Mouse (Mus musculus): Measurements from ENCODE around the gene Gfer. TPM values are rescaled to one million over a fixed set of nuclear protein-coding genes. Genes with fewer than 3 reads are reported as not detected.

Gene Gfer
- polyA plus RNA-seq, 1 experiment = 21.5 TPM

DNA sequence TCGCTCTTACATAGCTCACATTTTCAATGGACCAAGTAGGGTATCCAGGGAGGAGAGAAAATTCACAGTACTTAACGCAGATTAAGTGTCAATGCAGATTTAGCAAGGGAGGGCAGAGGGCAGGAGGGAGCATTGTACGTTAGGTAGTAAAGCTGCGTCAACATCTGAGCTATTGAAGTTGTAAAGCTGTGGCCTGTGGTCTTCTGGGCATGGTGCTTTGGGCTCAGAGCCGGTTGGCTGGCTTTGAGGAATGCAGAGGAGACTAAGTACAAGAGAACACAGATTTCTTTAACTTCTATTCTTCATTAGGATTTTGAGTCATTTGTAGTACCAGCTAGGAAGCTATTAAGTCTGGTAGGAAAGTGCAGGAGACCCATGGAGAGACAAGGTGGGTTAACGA is 19.6 kb upstream of the Gfer start:
- Histone ChIP-seq H3K4me3 (ENCODE audit: insufficient read depth, low read length) (no peak overlapping the region), H3K27ac (ENCODE audit: insufficient read depth, low read length) (no peak overlapping the region), H3K4me1 (ENCODE audit: control insufficient read depth, insufficient read depth, low read length) (no peaks in the 10 kb centered on the region)
- no peak for TF ChIP-seq POLR2A (IDR thresholded peaks at IDR 0.05; ENCODE audit: extremely low read depth, insufficient read depth, low read length)
- no peak for TF ChIP-seq CTCF (IDR thresholded peaks at IDR 0.05; ENCODE audit: extremely low read depth, insufficient read depth, low read length)

DNA sequence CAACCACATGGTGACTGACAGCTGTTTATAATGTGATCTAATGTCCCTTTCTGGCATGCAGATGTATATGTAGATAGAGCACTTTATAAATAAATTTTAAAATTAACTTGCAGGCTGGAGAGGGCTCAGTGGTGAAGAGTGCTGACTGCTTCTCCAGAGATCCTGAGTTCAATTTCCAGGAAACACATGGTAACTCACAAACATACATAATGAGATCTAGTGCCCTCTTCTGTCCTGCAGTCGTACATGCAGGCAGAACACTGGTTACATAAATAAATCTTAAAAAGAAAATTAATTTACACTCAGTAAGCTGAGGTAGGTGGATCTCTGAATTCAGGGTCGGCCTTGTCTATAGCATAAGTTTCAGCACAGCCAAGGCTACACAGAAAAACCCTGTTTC is 12.7 kb upstream of the Gfer start:
- Histone ChIP-seq H3K27ac (ENCODE audit: insufficient read depth, low read length) (no peak overlapping the region), H3K4me1 (ENCODE audit: control insufficient read depth, insufficient read depth, low read length) (peaks cover 2% of the 10 kb centered on the region; the same call in 1 of the 2 replicates), H3K4me3 (ENCODE audit: insufficient read depth, low read length) (no peak overlapping the region)
- TF ChIP-seq POLR2A (IDR thresholded peaks at IDR 0.05; ENCODE audit: extremely low read depth, insufficient read depth, low read length) (no peak), CTCF (IDR thresholded peaks at IDR 0.05; ENCODE audit: extremely low read depth, insufficient read depth, low read length) (no peak)

DNA sequence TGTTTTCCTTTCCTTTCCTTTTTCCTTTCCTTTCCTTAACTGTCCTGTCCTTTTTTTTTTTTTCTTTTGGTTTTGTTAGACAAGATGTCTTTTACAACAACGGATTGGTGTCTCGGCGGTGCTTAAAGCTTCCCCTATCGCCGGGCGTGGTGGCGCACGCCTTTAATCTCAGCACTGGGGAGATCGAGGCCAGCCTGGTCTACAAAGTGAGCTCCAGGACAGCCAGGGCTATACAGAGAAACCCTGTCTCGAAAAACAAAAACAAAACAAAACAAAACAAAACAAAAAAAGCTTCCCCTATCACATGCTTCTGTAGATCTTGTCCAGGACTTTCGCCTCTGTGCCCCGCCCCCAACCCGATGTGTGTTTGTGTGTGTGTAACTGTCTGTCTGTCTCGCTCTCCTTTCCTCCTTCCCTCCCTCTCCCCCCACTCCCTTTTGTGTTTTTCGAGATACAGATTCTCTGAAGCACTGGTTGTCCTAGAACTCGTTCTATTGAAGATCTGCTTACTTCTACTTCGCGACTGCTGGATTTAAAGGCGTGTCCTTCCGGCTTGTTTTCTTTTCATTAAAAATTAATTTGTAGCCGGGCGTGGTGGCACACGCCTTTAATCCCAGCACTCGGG is 12.0 kb upstream of the Gfer start:
- H3K4me3 ChIP-seq (ENCODE audit: insufficient read depth, low read length) = peak overlapping the region; percentile 66
- H3K4me1 ChIP-seq (ENCODE audit: control insufficient read depth, insufficient read depth, low read length) = peaks cover 2% of the 10 kb centered on the region; the same call in 1 of the 2 replicates
- no peak for TF ChIP-seq CTCF (IDR thresholded peaks at IDR 0.05; ENCODE audit: extremely low read depth, insufficient read depth, low read length)
- TF ChIP-seq POLR2A (IDR thresholded peaks at IDR 0.05; ENCODE audit: extremely low read depth, insufficient read depth, low read length) = no peak
- no peak overlapping the region for H3K27ac ChIP-seq (ENCODE audit: insufficient read depth, low read length)

DNA sequence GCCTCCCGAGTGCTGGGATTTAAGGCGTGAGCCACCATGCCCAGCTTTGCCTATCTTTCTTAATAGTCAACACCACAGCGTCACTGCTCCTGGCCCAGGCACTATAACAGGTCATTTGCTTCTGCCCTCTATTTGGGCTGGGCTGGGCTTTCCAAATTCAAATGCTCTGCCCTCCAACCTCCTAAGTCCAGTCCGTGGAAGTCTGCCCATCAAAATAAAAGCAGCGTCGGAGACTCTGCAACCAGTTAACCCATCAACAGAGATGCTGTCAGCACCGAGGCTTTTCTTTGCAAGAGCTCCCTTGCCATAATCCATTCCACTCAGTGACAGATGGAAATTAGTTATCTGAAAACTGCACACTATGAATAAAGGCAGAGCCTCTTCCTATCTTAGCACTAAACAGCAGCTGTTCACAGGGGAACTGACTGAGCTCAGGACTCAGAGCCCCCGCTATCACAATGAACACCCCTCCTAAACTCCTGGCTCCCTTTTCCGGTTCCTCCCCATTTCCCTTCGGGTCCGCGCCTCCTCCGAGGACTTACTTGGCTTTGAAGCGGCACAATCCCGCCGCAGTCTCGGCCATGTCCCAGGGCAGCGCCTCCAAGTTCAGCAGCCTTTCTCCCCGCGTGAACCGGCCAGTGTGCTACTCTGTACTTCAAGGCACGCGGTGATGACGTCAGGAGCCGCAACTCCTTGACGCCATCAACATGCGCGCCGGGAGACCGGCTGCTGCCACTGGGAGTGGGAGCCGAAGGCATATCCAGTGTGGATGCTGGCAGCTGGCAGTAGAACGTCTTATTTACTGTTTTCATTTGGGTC is 11.2 kb upstream of the Gfer start, which contains the start of gene Tbl3:
Gene Tbl3 (minus strand): TSS at position 679 of the 819 bp plus-strand sequence.
- Histone ChIP-seq H3K4me1 (ENCODE audit: control insufficient read depth, insufficient read depth, low read length) (peaks cover 2% of the 10 kb centered on the region; the same call in 1 of the 2 replicates), H3K27ac (ENCODE audit: insufficient read depth, low read length) (no peak within 1 kb of the TSS), H3K4me3 (ENCODE audit: insufficient read depth, low read length) (peak within 1 kb of the TSS; percentile 66)
- peak; percentile 95 for TF ChIP-seq POLR2A (IDR thresholded peaks at IDR 0.05; ENCODE audit: extremely low read depth, insufficient read depth, low read length)
- no peak for TF ChIP-seq CTCF (IDR thresholded peaks at IDR 0.05; ENCODE audit: extremely low read depth, insufficient read depth, low read length)

DNA sequence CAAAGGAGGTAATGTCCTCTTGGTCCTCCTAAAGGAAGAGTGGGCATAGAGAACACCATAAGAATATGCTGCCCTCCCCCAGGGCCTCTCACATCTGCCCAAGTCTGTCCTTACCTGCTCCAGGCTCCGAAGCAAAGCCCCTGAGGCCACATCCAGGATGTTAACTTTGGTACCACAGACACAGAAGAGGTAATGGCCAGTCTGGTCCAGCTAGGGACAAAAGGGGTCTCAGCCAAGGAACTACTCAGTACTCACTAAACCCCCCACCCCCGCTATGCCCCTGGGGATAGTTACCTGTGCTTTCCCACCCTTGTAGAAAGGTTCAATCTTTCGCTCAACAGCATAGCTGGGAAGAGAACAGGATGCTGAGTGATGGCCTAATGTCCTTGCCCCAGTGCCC is 9.9 kb upstream of the Gfer start:
- H3K27ac ChIP-seq (ENCODE audit: insufficient read depth, low read length) = no peak overlapping the region
- H3K4me1 ChIP-seq (ENCODE audit: control insufficient read depth, insufficient read depth, low read length) = peaks cover 2% of the 10 kb centered on the region; the same call in 1 of the 2 replicates
- H3K4me3 ChIP-seq (ENCODE audit: insufficient read depth, low read length) = no peak overlapping the region
- TF ChIP-seq CTCF (IDR thresholded peaks at IDR 0.05; ENCODE audit: extremely low read depth, insufficient read depth, low read length) = no peak
- TF ChIP-seq POLR2A (IDR thresholded peaks at IDR 0.05; ENCODE audit: extremely low read depth, insufficient read depth, low read length) = no peak

DNA sequence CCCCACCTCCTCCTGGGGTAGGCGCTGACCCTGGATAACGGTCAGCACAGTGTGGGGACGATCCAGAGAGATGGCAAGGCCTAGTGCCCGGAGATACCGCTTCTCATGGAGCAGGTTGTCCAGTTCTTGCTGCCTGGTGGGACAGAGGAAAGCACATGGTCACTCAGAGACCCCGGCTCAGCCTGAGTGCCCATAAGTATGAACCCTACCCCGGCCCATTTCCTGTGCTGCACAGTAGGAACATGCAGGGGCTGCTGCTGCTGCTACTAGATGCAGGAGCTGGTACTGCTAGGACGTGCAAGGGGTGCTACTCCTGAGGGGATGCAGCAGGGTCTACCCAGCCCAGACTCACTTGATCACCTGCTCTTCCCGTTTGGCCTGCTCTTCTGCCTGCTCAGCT is 5.3 kb upstream of the Gfer start:
- Histone ChIP-seq H3K27ac (ENCODE audit: insufficient read depth, low read length) (no peak overlapping the region), H3K4me1 (ENCODE audit: control insufficient read depth, insufficient read depth, low read length) (peaks cover 3% of the 10 kb centered on the region; the same call in 1 of the 2 replicates), H3K4me3 (ENCODE audit: insufficient read depth, low read length) (no peak overlapping the region)
- TF ChIP-seq CTCF (IDR thresholded peaks at IDR 0.05; ENCODE audit: extremely low read depth, insufficient read depth, low read length) = no peak
- TF ChIP-seq POLR2A (IDR thresholded peaks at IDR 0.05; ENCODE audit: extremely low read depth, insufficient read depth, low read length) = no peak

DNA sequence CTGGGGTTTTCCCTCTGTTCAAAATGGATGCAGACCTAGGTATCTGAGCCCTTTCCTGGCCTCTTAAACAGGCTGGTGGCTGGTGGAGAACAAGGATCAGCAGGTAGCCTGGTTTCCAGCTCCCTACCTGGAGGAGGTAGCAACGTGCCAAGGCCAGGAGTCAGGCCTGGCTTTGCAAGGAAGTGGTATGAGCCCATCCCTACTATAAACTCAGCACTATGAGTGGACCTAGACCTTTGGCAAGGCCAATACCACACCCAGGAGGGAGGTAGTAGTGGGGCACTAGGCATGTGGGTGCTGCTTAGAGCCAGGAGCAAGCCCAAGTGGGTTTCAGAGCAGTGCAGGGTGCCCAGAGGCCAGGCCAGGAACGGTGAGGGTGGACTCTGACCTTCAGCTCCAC is 3.5 kb upstream of the Gfer start:
- no peak for TF ChIP-seq CTCF (IDR thresholded peaks at IDR 0.05; ENCODE audit: extremely low read depth, insufficient read depth, low read length)
- no peak for TF ChIP-seq POLR2A (IDR thresholded peaks at IDR 0.05; ENCODE audit: extremely low read depth, insufficient read depth, low read length)
- peaks cover 3% of the 10 kb centered on the region; the same call in 1 of the 2 replicates for H3K4me1 ChIP-seq (ENCODE audit: control insufficient read depth, insufficient read depth, low read length)
- H3K27ac ChIP-seq (ENCODE audit: insufficient read depth, low read length) = no peak overlapping the region
- no peak overlapping the region for H3K4me3 ChIP-seq (ENCODE audit: insufficient read depth, low read length)

DNA sequence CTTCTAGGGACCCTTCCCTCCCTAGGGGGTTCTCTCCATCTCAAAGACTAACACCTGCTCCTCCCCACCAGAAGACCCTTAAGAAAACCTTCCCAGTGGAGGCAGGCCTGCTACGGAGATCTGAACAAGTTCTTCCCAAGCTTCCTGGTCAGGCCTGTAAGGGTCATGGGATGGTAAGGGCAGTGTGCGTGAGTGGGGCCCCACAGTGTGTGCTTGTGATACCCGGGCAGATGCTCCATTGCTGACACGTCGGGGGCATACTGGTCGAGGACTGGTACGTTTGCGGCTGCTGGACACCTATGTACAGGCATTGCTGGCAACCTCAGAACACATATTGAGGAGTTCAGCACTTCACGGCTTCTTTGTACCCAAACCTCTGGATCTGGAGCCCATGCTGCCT is 2.8 kb upstream of the Gfer start:
- TF ChIP-seq POLR2A (IDR thresholded peaks at IDR 0.05; ENCODE audit: extremely low read depth, insufficient read depth, low read length) (no peak), CTCF (IDR thresholded peaks at IDR 0.05; ENCODE audit: extremely low read depth, insufficient read depth, low read length) (no peak)
- H3K4me3 ChIP-seq (ENCODE audit: insufficient read depth, low read length) = no peak overlapping the region
- peaks cover 3% of the 10 kb centered on the region; the same call in 1 of the 2 replicates for H3K4me1 ChIP-seq (ENCODE audit: control insufficient read depth, insufficient read depth, low read length)
- H3K27ac ChIP-seq (ENCODE audit: insufficient read depth, low read length) = no peak overlapping the region

DNA sequence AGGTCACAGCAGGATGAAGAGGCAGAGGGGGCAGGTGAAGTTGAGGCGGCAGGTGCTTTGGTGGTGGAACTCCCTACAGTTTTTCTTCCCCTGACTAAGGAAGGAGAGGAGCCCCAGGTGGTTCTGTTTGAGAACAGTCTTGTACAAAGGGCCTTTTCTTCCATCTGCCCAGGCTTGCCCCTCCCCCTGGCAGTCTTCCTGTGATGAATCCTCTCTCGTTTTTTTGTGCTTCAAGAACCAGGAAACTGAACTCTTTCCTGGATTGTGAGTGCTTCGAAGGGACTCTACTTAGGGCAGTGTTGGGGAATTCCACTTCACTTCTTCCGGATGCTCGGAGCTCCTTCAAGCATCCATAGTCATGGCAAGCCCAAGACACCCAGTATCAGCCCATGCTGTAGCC is 2.0 kb upstream of the Gfer start:
- H3K4me3 ChIP-seq (ENCODE audit: insufficient read depth, low read length) = no peak overlapping the region
- no peak for TF ChIP-seq POLR2A (IDR thresholded peaks at IDR 0.05; ENCODE audit: extremely low read depth, insufficient read depth, low read length)
- TF ChIP-seq CTCF (IDR thresholded peaks at IDR 0.05; ENCODE audit: extremely low read depth, insufficient read depth, low read length) = no peak
- peaks cover 3% of the 10 kb centered on the region; the same call in 1 of the 2 replicates for H3K4me1 ChIP-seq (ENCODE audit: control insufficient read depth, insufficient read depth, low read length)
- no peak overlapping the region for H3K27ac ChIP-seq (ENCODE audit: insufficient read depth, low read length)

Data from cortical plate, adult 2 months (tissue).